Mouse (Mus musculus) kidney, embryonic 16.5 days (tissue): Measurements from ENCODE around the gene Myrfl. TPM values are rescaled to one million over a fixed set of nuclear protein-coding genes. Genes with fewer than 3 reads are reported as not detected.
A peak's percentile ranks its signal among the peaks of the same experiment; 100 is the strongest.

Experiments
- ATAC-seq: fragments of 200-750 bp; cut with Nextera tagmentation; 2 replicates; pipeline ENCODE4 v1.8.0; 2017; ENCODE audit warnings: moderate TSS enrichment; ENCODE audit not compliant: low FRiP score, low TSS enrichment
- H3K27ac ChIP-seq: fragments of 300-500 bp; sonication (generic); 2 replicates; pipeline ENCODE4 v1.5.1; 2014; ENCODE audit warnings: low read length
- H3K27me3 ChIP-seq: fragments of 300-500 bp; sonication (generic); 2 replicates; pipeline ENCODE4 v1.6.1; 2014; ENCODE audit warnings: low read length, control low read depth, mixed read lengths; ENCODE audit not compliant: insufficient read depth
- H3K36me3 ChIP-seq: fragments of 300-500 bp; sonication (generic); 2 replicates; pipeline ENCODE4 v1.6.1; 2014; ENCODE audit warnings: low read length, control low read depth, mixed read lengths; ENCODE audit not compliant: insufficient read depth
- H3K4me1 ChIP-seq: fragments of 300-500 bp; sonication (generic); 2 replicates; pipeline ENCODE4 v1.6.1; 2014; ENCODE audit warnings: low read length, control low read depth, mixed read lengths; ENCODE audit not compliant: insufficient read depth
- H3K4me2 ChIP-seq: fragments of 300-500 bp; sonication (generic); replicated peaks from 2 replicates; pipeline ENCODE4 v1.6.1; 2014; ENCODE audit warnings: low read depth, low read length
- H3K4me3 ChIP-seq: fragments of 300-500 bp; sonication (generic); 2 replicates; pipeline ENCODE4 v1.5.1; 2014; ENCODE audit warnings: mild to moderate bottlenecking, low read length
- H3K9ac ChIP-seq: fragments of 300-500 bp; sonication (generic); replicated peaks from 2 replicates; pipeline ENCODE4 v1.6.1; 2014; ENCODE audit warnings: low read length
- H3K9me3 ChIP-seq: fragments of 300-500 bp; sonication (generic); 2 replicates; pipeline ENCODE4 v1.6.1; 2016; ENCODE audit warnings: low read length, control low read depth
- WGBS: fragments of 180-500 bp; shearing (Covaris S2); extraction: QIAGEN DNeasy Blood & Tissue Kit; methylation state at CpG from one replicate; pipeline ENCODE4 v1.1.7; 2014; 5-methylcytosine and 5-hydroxymethylcytosine counted together
- polyA plus RNA-seq: library from polyadenylated mRNA; unstranded; fragments of >200 nt; fragmentation: Nextera tagmentation; extraction: Ambion mirVana; gene quantifications from 2 replicates; pipeline ENCODE4 v1.2.1, GENCODE M21; 2015

Myrfl gene
- polyA plus RNA-seq, 1 experiment from 2014 or later = 0.06 TPM

GRCm38 (mm10) chr10:116914586-116914985 lies 17.9 kb upstream of the Myrfl start:
- peaks cover 48% of the 10 kb centered on the region for H3K36me3 ChIP-seq
- no peak overlapping the region for H3K9ac ChIP-seq
- ATAC-seq = 0 out of 2 replicates have a peak, but pooled peaks have one; percentile 47
- H3K27me3 ChIP-seq = no peaks in the 10 kb centered on the region
- H3K4me2 ChIP-seq = no peak overlapping the region
- no peak overlapping the region for H3K4me3 ChIP-seq
- no peaks in the 10 kb centered on the region for H3K4me1 ChIP-seq
- H3K9me3 ChIP-seq = no peaks in the 10 kb centered on the region
- H3K27ac ChIP-seq = no peak overlapping the region
- WGBS = 83% methylated on average over 9 of the region's 9 CpGs

DNA sequence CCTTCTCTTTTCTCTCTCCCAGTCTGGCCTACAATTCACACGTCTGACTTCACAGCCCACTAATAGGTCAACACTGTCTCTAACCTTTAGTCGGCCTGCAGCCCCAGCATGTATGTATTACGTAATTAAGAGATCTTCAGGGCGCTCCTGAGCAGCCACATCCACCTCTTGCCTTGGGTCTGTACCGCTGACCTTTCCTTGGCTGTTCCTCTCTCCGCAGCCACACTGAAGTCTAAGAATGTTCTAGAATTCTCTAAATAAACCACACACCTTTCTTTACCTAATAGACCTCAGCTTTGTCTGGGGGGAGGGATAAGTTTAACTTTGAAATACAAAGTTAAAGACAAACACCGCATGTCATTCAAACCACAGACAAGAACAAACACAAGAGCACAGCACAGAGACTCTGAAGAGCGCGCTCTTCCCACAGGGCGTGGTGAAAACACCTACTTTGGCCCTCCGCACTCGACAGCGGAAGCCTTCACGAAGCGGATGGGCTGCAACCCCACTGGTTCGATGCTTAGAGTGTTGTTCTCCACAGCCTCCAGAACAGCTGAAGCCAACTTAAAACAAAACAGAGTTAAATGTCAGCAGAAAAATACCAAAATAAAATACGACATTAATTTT lies 17.0 kb upstream of the Myrfl start:
- Histone ChIP-seq H3K9ac (no peak overlapping the region), H3K4me1 (no peaks in the 10 kb centered on the region), H3K9me3 (no peaks in the 10 kb centered on the region), H3K27me3 (no peaks in the 10 kb centered on the region), H3K27ac (no peak overlapping the region), H3K4me3 (no peak overlapping the region), H3K36me3 (peaks cover 56% of the 10 kb centered on the region), H3K4me2 (no peak overlapping the region)
- ATAC-seq = no peak
- 82% methylated on average over 17 of the region's 17 CpGs for WGBS

DNA sequence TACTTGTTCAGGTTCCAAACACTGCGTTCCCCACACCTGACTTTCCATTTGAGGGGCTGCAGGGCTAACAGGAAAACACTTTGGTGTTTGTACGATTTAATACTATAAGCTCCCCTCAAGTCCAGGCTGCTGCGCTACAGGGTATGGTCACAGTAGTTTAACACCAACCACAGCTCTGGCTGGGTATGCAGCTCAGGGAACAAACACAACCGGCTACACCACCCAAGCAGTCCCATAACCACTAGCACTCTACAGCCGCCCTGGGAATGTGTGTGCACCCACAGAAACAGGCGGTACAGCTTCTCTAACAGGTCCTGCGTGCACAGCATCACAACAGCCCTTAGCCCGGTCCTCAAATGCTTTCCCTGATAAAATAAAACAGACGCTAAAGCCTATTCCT lies 16.1 kb upstream of the Myrfl start:
- H3K36me3 ChIP-seq = peaks cover 62% of the 10 kb centered on the region
- H3K4me1 ChIP-seq = no peaks in the 10 kb centered on the region
- 91% methylated on average over 9 of the region's 9 CpGs for WGBS
- no peaks in the 10 kb centered on the region for H3K27me3 ChIP-seq
- no peak for ATAC-seq
- no peak overlapping the region for H3K9ac ChIP-seq
- H3K4me2 ChIP-seq = no peak overlapping the region
- no peaks in the 10 kb centered on the region for H3K9me3 ChIP-seq
- H3K4me3 ChIP-seq = no peak overlapping the region
- no peak overlapping the region for H3K27ac ChIP-seq

GRCm38 (mm10) chr10:116908901-116909642 lies 12.4 kb upstream of the Myrfl start:
- WGBS = 77% methylated on average over 15 of the region's 15 CpGs
- Histone ChIP-seq H3K9ac (no peak overlapping the region), H3K9me3 (no peaks in the 10 kb centered on the region), H3K4me1 (no peaks in the 10 kb centered on the region), H3K27me3 (no peaks in the 10 kb centered on the region), H3K4me2 (no peak overlapping the region), H3K36me3 (peaks cover 71% of the 10 kb centered on the region), H3K27ac (no peak overlapping the region), H3K4me3 (no peak overlapping the region)
- no peak for ATAC-seq

DNA sequence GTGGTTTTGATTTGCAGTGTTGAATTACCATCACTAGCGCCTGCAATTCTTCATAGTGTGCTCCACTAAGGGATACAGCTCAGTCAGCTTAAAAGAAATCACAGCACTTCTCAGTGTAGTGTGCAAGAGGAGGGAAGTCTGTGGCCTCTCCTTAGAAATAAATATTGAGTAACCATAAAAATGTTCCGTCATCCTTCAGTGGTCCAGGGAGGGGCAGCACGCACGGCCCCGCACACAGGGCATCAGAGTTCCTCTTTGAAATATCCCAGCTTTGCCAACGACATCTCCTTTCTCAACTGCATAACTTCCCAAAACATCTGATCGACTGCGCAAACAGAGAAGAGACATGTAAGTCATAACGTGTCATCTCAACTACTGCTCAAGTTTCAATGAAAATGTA lies 10.1 kb upstream of the Myrfl start:
- H3K36me3 ChIP-seq = peaks cover 55% of the 10 kb centered on the region
- no peaks in the 10 kb centered on the region for H3K9me3 ChIP-seq
- WGBS = 74% methylated on average over 9 of the region's 9 CpGs
- H3K4me2 ChIP-seq = no peak overlapping the region
- H3K9ac ChIP-seq = no peak overlapping the region
- ATAC-seq = no peak
- H3K27ac ChIP-seq = no peak overlapping the region
- no peak overlapping the region for H3K4me3 ChIP-seq
- H3K27me3 ChIP-seq = no peaks in the 10 kb centered on the region
- H3K4me1 ChIP-seq = no peaks in the 10 kb centered on the region

- H3K4me2 ChIP-seq = no peak overlapping the region
- peaks cover 37% of the 10 kb centered on the region for H3K36me3 ChIP-seq
- H3K27me3 ChIP-seq = no peaks in the 10 kb centered on the region
- no peak overlapping the region for H3K9ac ChIP-seq
- H3K4me1 ChIP-seq = no peaks in the 10 kb centered on the region
- ATAC-seq = no peak
- 84% methylated on average over 10 of the region's 10 CpGs for WGBS
- H3K4me3 ChIP-seq = no peak overlapping the region
- no peak overlapping the region for H3K27ac ChIP-seq
- no peaks in the 10 kb centered on the region for H3K9me3 ChIP-seq
Measured at GRCm38 (mm10) chr10:116904503-116904908, 7.8 kb upstream of the Myrfl start.

- WGBS = 87% methylated on average over 12 of the region's 12 CpGs
- no peaks in the 10 kb centered on the region for H3K36me3 ChIP-seq
- no peak overlapping the region for H3K4me3 ChIP-seq
- ATAC-seq = no peak
- no peak overlapping the region for H3K9ac ChIP-seq
- no peaks in the 10 kb centered on the region for H3K9me3 ChIP-seq
- H3K27ac ChIP-seq = no peak overlapping the region
- no peaks in the 10 kb centered on the region for H3K4me1 ChIP-seq
- no peaks in the 10 kb centered on the region for H3K27me3 ChIP-seq
- H3K4me2 ChIP-seq = no peak overlapping the region
Measured at GRCm38 (mm10) chr10:116895108-116895833, 1.4 kb downstream of the Myrfl start.

- Histone ChIP-seq H3K4me1 (no peaks in the 10 kb centered on the region), H3K27ac (no peak overlapping the region), H3K4me3 (no peak overlapping the region), H3K9ac (no peak overlapping the region), H3K36me3 (no peaks in the 10 kb centered on the region), H3K9me3 (no peaks in the 10 kb centered on the region), H3K27me3 (no peaks in the 10 kb centered on the region), H3K4me2 (no peak overlapping the region)
- no peak for ATAC-seq
- WGBS = 78% methylated on average over 6 of the region's 6 CpGs
Measured at GRCm38 (mm10) chr10:116894540-116894939, 2.2 kb downstream of the Myrfl start.

GRCm38 (mm10) chr10:116893753-116894152 lies 3.0 kb downstream of the Myrfl start:
- no peaks in the 10 kb centered on the region for H3K4me1 ChIP-seq
- ATAC-seq = 0 out of 2 replicates have a peak, but pooled peaks have one; percentile 23
- H3K27me3 ChIP-seq = no peaks in the 10 kb centered on the region
- H3K27ac ChIP-seq = no peak overlapping the region
- no peak overlapping the region for H3K9ac ChIP-seq
- no peak overlapping the region for H3K4me2 ChIP-seq
- H3K9me3 ChIP-seq = no peaks in the 10 kb centered on the region
- no peak overlapping the region for H3K4me3 ChIP-seq
- WGBS = 22% methylated on average over 3 of the region's 3 CpGs
- no peaks in the 10 kb centered on the region for H3K36me3 ChIP-seq

- Histone ChIP-seq H3K27ac (no peak overlapping the region), H3K4me3 (no peak overlapping the region), H3K9me3 (no peaks in the 10 kb centered on the region), H3K27me3 (no peaks in the 10 kb centered on the region), H3K9ac (no peak overlapping the region), H3K4me1 (no peaks in the 10 kb centered on the region), H3K36me3 (no peaks in the 10 kb centered on the region), H3K4me2 (no peak overlapping the region)
- WGBS = 46% methylated on average over 5 of the region's 5 CpGs
- no peak for ATAC-seq
Measured at GRCm38 (mm10) chr10:116890587-116890986, 6.1 kb downstream of the Myrfl start.
